Mouse (Mus musculus): Measurements from ENCODE around the gene Slit3. TPM values are rescaled to one million over a fixed set of nuclear protein-coding genes. Genes with fewer than 3 reads are reported as not detected.

Gene Slit3
- total and polyA plus RNA-seq, 3 experiments = not detected

- Histone ChIP-seq H3K4me3 (ENCODE audit: control insufficient read depth in 1 of 2, insufficient read depth in 1 of 2, low read depth in 2 of 2, low read length in 2 of 2) (no peak overlapping the region), H3K27ac (ENCODE audit: control insufficient read depth, low read depth, low read length) (no peak overlapping the region), H3K9me3 (replicated peaks; ENCODE audit: insufficient read depth, low read length) (no peaks in the 10 kb centered on the region), H3K27me3 (ENCODE audit: control insufficient read depth in 1 of 2, insufficient read depth in 2 of 2, low read length in 2 of 2) (no peaks in the 10 kb centered on the region), H3K9ac (ENCODE audit: control insufficient read depth, low read depth, low read length, poor library complexity, severe bottlenecking) (no peak overlapping the region), H3K79me2 (ENCODE audit: control insufficient read depth, insufficient read depth, low read length, poor library complexity) (no peaks in the 10 kb centered on the region), H3K4me1 (ENCODE audit: control insufficient read depth in 1 of 2, insufficient read depth in 2 of 2, low read length in 2 of 2) (no peaks in the 10 kb centered on the region), H3K36me3 (ENCODE audit: control insufficient read depth in 1 of 2, insufficient read depth in 2 of 2, low read length in 2 of 2) (no peaks in the 10 kb centered on the region)
- TF ChIP-seq EP300 (IDR thresholded peaks at IDR 0.05; ENCODE audit: low read depth in 1 of 2, low read length in 2 of 2) (no peak), POLR2AphosphoS2 (IDR thresholded peaks at IDR 0.05; ENCODE audit: low read length) (no peak), UBTF (IDR thresholded peaks at IDR 0.05; ENCODE audit: borderline replicate concordance, insufficient read depth, low read depth, low read length) (no peak), USF2 (IDR thresholded peaks at IDR 0.05; ENCODE audit: borderline replicate concordance in 1 of 2, insufficient read depth in 1 of 2, low read depth in 1 of 2, low read length in 2 of 2) (no peak), USF1 (IDR thresholded peaks at IDR 0.05; ENCODE audit: low read depth, low read length) (no peak), MAFK (IDR thresholded peaks at IDR 0.05; ENCODE audit: borderline replicate concordance, low read depth, low read length) (no peak), NRF1 (IDR thresholded peaks at IDR 0.05; ENCODE audit: insufficient read depth, low read depth, low read length, poor library complexity, severe bottlenecking) (no peak), E2F4 (IDR thresholded peaks at IDR 0.05; ENCODE audit: borderline replicate concordance, low read depth, low read length) (no peak), TAL1 (IDR thresholded peaks at IDR 0.05; ENCODE audit: low read length) (no peak), GABPA (IDR thresholded peaks at IDR 0.05; ENCODE audit: low read depth, low read length) (no peak), RAD21 (IDR thresholded peaks at IDR 0.05; ENCODE audit: low read depth, low read length) (no peak), CHD2 (IDR thresholded peaks at IDR 0.05; ENCODE audit: low read length) (no peak), RCOR1 (IDR thresholded peaks at IDR 0.05; ENCODE audit: low read depth, low read length) (no peak), ETS1 (IDR thresholded peaks at IDR 0.05; ENCODE audit: low read depth, low read length) (no peak), MXI1 (IDR thresholded peaks at IDR 0.05; ENCODE audit: low read depth, low read length) (no peak), ZMIZ1 (IDR thresholded peaks at IDR 0.05; ENCODE audit: low read depth, low read length) (no peak), TBP (IDR thresholded peaks at IDR 0.05; ENCODE audit: low read depth, low read length) (no peak), POLR2AphosphoS5 (IDR thresholded peaks at IDR 0.05; ENCODE audit: borderline replicate concordance, low read depth, low read length) (no peak), MAZ (IDR thresholded peaks at IDR 0.05; ENCODE audit: low read depth, low read length) (no peak), CTCF (IDR thresholded peaks at IDR 0.05 in 2 of 3, conservative IDR thresholded peaks at IDR 0.05 in 1 of 3; ENCODE audit: control insufficient read depth in 1 of 3, insufficient read depth in 1 of 3, low read depth in 2 of 3, low read length in 3 of 3, poor library complexity in 1 of 3, severe bottlenecking in 1 of 3) (no peak)
- no peak for DNase-seq (ENCODE audit: low read depth, low spot score)
Observed at GRCm38 (mm10) chr11:35406045-35406444, 285.0 kb downstream of the Slit3 start.

DNA sequence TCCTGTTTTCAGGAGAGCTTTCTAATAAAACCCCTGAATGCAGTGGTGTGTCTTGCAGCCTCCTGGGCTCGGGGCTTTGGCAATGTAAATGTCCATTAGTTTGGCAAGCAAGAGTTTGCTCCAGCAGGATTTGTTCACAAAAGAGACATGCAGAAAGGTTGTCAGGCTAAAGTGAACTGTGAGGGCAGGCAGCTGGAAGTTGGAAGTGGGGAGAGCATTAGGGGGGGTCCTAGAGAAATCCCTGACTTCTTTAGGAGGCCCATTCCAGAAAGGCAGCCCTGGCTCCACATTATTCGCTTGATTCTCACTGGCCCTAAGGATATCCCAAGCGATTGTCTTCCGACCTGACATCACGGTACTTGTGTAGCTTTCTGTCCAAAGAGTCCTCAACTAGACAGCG lies 285.5 kb downstream of the Slit3 start:
- H3K9me3 ChIP-seq (replicated peaks; ENCODE audit: insufficient read depth, low read length) = no peaks in the 10 kb centered on the region
- no peaks in the 10 kb centered on the region for H3K79me2 ChIP-seq (ENCODE audit: control insufficient read depth, insufficient read depth, low read length, poor library complexity)
- TF ChIP-seq GATA1 (IDR thresholded peaks at IDR 0.05; ENCODE audit: low read depth, low read length) = no peak
- no peak for TF ChIP-seq MAZ (IDR thresholded peaks at IDR 0.05; ENCODE audit: low read depth, low read length)
- no peak overlapping the region for H3K9ac ChIP-seq (ENCODE audit: control insufficient read depth, low read depth, low read length, poor library complexity, severe bottlenecking)
- no peaks in the 10 kb centered on the region for H3K27me3 ChIP-seq (ENCODE audit: control insufficient read depth in 1 of 2, insufficient read depth in 2 of 2, low read length in 2 of 2)
- DNase-seq (ENCODE audit: low read depth, low spot score) = no peak
- no peak overlapping the region for H3K4me3 ChIP-seq (ENCODE audit: control insufficient read depth in 1 of 2, insufficient read depth in 1 of 2, low read depth in 2 of 2, low read length in 2 of 2)
- H3K27ac ChIP-seq (ENCODE audit: control insufficient read depth, low read depth, low read length) = no peak overlapping the region
- no peaks in the 10 kb centered on the region for H3K36me3 ChIP-seq (ENCODE audit: control insufficient read depth in 1 of 2, insufficient read depth in 2 of 2, low read length in 2 of 2)
- H3K4me1 ChIP-seq (ENCODE audit: control insufficient read depth in 1 of 2, insufficient read depth in 2 of 2, low read length in 2 of 2) = no peaks in the 10 kb centered on the region

All from MEL (cell line).